Mouse (Mus musculus) limb, embryonic 11.5 days (tissue): Measurements from ENCODE around the gene Atp9a. TPM values are rescaled to one million over a fixed set of nuclear protein-coding genes. Genes with fewer than 3 reads are reported as not detected.
A peak's percentile ranks its signal among the peaks of the same experiment; 100 is the strongest.

Experiments used
- ATAC-seq: fragments of 200-750 bp; cut with Nextera tagmentation; 2 replicates; pipeline ENCODE4 v1.8.0; 2017; ENCODE audit warnings: low read depth; ENCODE audit not compliant: insufficient number of reproducible peaks, low FRiP score, low TSS enrichment
- DNase-seq: peaks from one replicate; pipeline ENCODE4 v3.0.0-alpha.2; 2015; ENCODE audit warnings: low spot score
- H3K27ac ChIP-seq: fragments of 300-500 bp; sonication (generic); replicated peaks from 2 replicates; pipeline ENCODE4 v1.5.1; 2014; ENCODE audit warnings: low read depth, mild to moderate bottlenecking, low read length
- H3K27me3 ChIP-seq: fragments of 300-500 bp; sonication (generic); 2 replicates; pipeline ENCODE4 v1.6.1; 2014; ENCODE audit warnings: mild to moderate bottlenecking, low read length, mixed read lengths; ENCODE audit not compliant: control insufficient read depth, insufficient read depth
- H3K36me3 ChIP-seq: fragments of 300-500 bp; sonication (generic); 2 replicates; pipeline ENCODE4 v1.6.1; 2014; ENCODE audit warnings: mild to moderate bottlenecking, low read length, moderate library complexity, mixed read lengths; ENCODE audit not compliant: control insufficient read depth, insufficient read depth
- H3K4me1 ChIP-seq: fragments of 300-500 bp; sonication (generic); 2 replicates; pipeline ENCODE4 v1.6.1; 2014; ENCODE audit warnings: low read length, mixed read lengths; ENCODE audit not compliant: control insufficient read depth, insufficient read depth
- H3K4me2 ChIP-seq: fragments of 300-500 bp; sonication (generic); 2 replicates; pipeline ENCODE4 v1.6.1; 2014; ENCODE audit warnings: low read depth, mild to moderate bottlenecking, moderate library complexity; ENCODE audit not compliant: severe bottlenecking
- H3K4me3 ChIP-seq: fragments of 300-500 bp; sonication (generic); 2 replicates; pipeline ENCODE4 v1.5.1; 2014; ENCODE audit warnings: low read depth, low read length
- H3K9ac ChIP-seq: fragments of 300-500 bp; sonication (generic); 2 replicates; pipeline ENCODE4 v1.6.1; 2014; ENCODE audit warnings: mild to moderate bottlenecking, low read length
- H3K9me3 ChIP-seq: fragments of 300-500 bp; sonication (generic); 2 replicates; pipeline ENCODE4 v1.6.1; 2016; ENCODE audit warnings: low read length; ENCODE audit not compliant: control insufficient read depth
- WGBS: fragments of 180-500 bp; shearing (Covaris S2); extraction: QIAGEN DNeasy Blood & Tissue Kit; methylation state at CpG from one replicate; pipeline ENCODE4 v1.1.7; 2014; 5-methylcytosine and 5-hydroxymethylcytosine counted together
- polyA plus RNA-seq: library from polyadenylated mRNA; unstranded; fragments of >200 nt; fragmentation: Nextera tagmentation; extraction: Ambion mirVana; gene quantifications from 2 replicates; pipeline ENCODE4 v1.2.1, GENCODE M21; 2014

Atp9a gene
- polyA plus RNA-seq, 1 experiment from 2014 or later, result 7.0 TPM

DNA sequence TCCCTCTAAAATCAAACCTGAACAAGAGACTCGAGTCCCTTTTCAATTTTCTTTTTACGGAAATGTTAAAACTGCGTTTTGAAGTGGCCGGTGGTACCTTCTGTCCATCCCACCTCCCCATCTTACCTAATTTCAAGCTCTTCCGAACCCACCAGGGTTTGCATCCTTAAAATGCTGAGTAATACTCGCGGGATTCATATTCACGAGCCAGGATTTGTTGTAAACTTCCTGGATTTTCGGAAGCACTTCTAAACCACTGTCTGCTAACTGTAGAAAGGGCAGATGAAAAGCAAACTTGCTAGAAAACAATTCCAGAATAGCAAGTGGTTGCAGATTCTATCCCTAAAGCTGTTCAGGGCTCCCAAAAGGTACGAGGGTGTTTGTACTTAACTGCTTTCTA, 25.4 kb upstream of the Atp9a start, which contains the start of gene Sall4:
Gene Sall4 (minus strand): TSS at position 362 of the 400 bp plus-strand sequence.
- Histone ChIP-seq H3K27ac (no peak within 1 kb of the TSS), H3K9me3 (no peaks in the 10 kb centered on the region), H3K4me2 (peak within 1 kb of the TSS; percentile 83), H3K4me3 (peak within 1 kb of the TSS; percentile 57), H3K27me3 (no peaks in the 10 kb centered on the region), H3K4me1 (peaks cover 9% of the 10 kb centered on the region; the same call in 1 of the 2 replicates), H3K9ac (peak within 1 kb of the TSS; percentile 78), H3K36me3 (no peaks in the 10 kb centered on the region)
- 11% methylated on average over 10 of the region's 10 CpGs for WGBS
- no peak for ATAC-seq
- no peak for DNase-seq

DNA sequence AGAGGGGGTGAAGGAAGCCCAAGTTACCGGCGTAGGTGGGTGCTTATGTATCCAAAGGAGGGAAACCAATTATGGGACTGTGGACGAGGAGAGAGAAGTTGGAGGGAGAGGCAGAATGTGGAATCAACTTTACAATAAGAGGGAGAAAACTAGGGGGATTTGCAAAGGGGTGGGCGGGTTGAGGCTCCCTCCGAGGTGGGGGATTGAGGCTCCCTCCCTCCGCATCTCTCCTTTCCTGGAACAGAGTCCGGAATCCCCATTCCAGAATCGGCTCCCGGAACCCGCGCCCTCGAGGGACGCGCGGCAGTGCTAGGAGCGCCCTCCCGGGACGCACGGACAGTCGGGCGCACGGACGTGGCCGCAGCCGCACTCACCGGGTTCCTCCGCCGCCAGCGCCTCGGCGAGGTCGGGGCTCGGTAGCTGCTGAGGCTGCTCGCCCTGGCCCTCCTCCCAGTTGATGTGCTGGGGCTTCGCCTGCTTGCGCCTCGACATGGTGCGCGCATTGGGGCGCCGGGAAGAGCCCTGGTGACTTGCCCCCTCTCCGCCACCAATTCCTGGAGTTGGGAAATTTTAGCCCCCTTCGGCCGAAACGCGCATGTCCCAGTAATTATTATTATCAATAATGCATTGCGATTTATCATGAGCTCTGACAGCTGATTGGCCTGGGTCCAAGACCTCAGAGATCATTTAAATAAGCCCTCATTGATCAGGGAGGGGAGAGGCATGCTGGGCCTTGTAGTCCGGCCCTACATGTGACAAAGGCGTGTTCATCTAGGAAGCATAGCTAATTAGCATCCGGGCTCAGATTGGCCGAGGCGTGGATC, 24.5 kb upstream of the Atp9a start:
- Histone ChIP-seq H3K36me3 (no peaks in the 10 kb centered on the region), H3K9ac (peak overlapping the region; percentile 78), H3K27me3 (no peaks in the 10 kb centered on the region), H3K4me1 (peaks cover 12% of the 10 kb centered on the region), H3K4me3 (peak overlapping the region; percentile 57), H3K4me2 (peak overlapping the region; percentile 83), H3K9me3 (no peaks in the 10 kb centered on the region), H3K27ac (no peak overlapping the region; the same call in 1 of the 2 replicates)
- 0% methylated on average over 51 of the region's 52 CpGs for WGBS
- ATAC-seq (peak; percentile 69; the same call in 1 of the 2 replicates), DNase-seq (peak; percentile 83)

DNA sequence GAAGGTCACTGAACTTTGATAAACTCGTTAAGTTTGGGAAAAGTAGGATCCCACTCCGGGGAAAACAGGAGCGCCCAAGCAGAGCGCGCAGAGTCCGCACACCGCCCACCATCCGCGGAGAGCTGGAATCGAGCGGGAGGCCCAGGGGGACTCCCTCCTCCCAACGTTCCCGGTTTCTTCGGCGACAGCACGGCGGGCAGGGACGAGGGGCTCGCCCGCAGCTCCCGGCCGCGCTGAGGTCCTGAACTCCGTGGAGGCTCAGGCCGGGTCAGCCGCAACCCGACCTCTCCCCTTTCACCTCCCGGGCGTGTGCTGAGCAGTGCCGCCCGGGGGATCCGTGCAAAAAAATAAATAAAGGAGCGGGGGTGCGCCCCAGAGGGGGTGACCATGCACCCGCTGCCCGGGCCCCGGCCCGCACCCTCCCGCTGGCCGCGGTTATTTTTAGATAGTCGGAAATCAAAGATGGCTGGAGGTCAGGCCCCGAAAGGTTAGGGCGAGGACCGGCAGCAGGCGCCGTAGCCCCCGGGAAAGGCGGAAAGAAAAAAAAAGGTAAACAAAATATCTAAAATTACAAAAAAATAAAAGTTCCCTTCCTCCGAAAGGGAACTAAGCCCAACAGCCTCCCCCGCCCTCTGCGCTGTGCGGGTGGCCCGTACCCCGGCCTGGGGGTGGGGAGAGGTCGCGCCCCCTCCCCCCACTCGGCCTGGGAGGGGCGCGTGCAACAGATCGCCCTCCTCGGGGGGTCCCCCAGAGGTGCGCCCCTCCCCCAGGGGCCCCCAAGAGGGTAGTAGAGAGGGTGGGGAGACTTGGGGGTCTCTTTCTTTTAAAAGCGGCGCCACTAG, 23.7 kb upstream of the Atp9a start:
- H3K27me3 ChIP-seq, result no peaks in the 10 kb centered on the region
- peak overlapping the region; percentile 57 for H3K4me3 ChIP-seq
- H3K9me3 ChIP-seq, result no peaks in the 10 kb centered on the region
- peak overlapping the region; percentile 83 for H3K4me2 ChIP-seq
- H3K4me1 ChIP-seq, result peaks cover 12% of the 10 kb centered on the region
- under 1% methylated on average over 59 of the region's 65 CpGs for WGBS
- DNase-seq, result no peak
- ATAC-seq, result peak; percentile 16; the same call in 1 of the 2 replicates
- peak overlapping the region; percentile 64 for H3K27ac ChIP-seq
- peak overlapping the region; percentile 78 for H3K9ac ChIP-seq
- no peaks in the 10 kb centered on the region for H3K36me3 ChIP-seq

DNA sequence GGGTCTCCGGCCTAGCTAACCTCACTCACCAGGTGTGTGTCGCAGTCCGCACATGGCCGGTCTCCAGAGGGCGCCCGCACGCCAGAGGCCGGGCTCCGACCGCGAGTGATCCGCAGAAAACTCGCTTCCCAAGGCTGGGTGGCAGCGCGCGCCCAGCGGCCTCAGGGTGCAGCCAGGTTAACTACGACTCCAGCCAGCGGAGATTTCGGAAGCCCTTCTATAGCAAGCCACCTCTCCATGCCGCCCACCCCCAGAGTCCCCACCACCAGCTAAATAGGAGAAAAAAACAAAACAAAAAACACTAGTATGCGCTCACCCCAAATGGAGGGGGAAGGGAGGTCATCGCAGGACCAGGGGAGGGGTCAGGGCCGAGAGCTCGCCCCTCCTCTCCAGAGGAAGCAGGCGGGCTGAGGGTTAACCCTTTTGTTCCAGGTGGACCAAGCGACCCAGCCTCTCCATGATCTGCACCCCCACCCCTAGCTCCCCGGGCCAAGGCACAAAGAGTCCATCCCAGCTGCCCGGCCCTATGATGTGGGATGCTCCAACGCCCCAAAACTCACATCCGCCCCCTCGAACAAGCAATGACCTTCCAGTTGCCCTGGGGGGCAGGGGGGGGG, 23.0 kb upstream of the Atp9a start:
- Histone ChIP-seq H3K9ac (peak overlapping the region; percentile 78), H3K4me2 (peak overlapping the region; percentile 83), H3K36me3 (no peaks in the 10 kb centered on the region), H3K4me3 (peak overlapping the region; percentile 57), H3K27me3 (no peaks in the 10 kb centered on the region), H3K4me1 (peaks cover 12% of the 10 kb centered on the region), H3K27ac (peak overlapping the region; percentile 64), H3K9me3 (no peaks in the 10 kb centered on the region)
- ATAC-seq (peak; percentile 74), DNase-seq (peak; percentile 86)
- under 1% methylated on average over 32 of the region's 32 CpGs for WGBS

DNA sequence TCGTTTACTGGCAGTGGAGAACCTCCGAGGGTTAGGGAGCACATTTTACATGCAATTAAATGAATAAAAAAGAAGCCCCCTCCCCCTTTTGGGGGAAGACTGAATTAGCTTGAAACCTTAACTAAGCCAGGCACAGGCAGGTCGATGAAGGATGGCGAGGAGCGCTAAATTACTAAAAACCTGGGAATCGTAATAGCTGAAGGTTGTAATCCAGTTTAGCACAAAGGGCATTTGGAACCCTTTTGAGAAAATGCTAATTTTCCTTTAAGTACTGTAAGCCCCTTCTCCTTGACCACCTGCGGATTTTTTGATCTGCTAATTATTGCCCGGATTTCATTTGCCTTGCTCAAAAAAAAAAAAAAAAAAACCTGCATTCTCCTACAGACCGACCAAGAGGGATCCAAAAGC, 22.3 kb upstream of the Atp9a start:
- DNase-seq, result peak; percentile 28
- WGBS, result 3% methylated on average over 9 of the region's 9 CpGs
- no peak for ATAC-seq
- Histone ChIP-seq H3K4me3 (peak overlapping the region; percentile 57), H3K36me3 (no peaks in the 10 kb centered on the region), H3K9me3 (no peaks in the 10 kb centered on the region), H3K9ac (no peak overlapping the region), H3K27me3 (no peaks in the 10 kb centered on the region), H3K4me1 (peaks cover 12% of the 10 kb centered on the region), H3K27ac (no peak overlapping the region), H3K4me2 (peak overlapping the region; percentile 83)

DNA sequence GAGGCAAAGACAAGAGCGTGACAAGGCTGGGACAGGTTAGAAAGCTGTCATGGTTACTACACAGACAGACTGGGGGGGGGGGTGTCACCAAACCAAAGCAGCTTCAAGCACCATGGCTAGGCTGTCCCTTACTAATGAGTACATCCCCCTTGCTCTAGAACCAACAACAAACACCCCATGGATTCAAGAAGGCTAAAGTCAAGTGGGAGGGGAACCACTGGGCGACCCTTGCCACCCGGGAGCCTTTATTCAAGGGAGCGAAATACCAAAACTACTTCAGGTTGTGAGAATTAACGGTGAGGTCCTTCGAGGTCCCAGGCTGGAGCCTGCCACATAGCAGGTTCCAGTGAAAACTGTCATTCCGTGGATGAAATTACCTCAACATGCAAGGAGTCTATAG, 21.6 kb upstream of the Atp9a start:
- peak overlapping the region; percentile 5; the same call in 1 of the 2 replicates for H3K4me3 ChIP-seq
- no peak for DNase-seq
- WGBS, result 8% methylated on average over 7 of the region's 7 CpGs
- peaks cover 12% of the 10 kb centered on the region for H3K4me1 ChIP-seq
- no peak overlapping the region for H3K9ac ChIP-seq
- H3K27ac ChIP-seq, result no peak overlapping the region
- no peaks in the 10 kb centered on the region for H3K9me3 ChIP-seq
- ATAC-seq, result no peak
- H3K27me3 ChIP-seq, result no peaks in the 10 kb centered on the region
- no peaks in the 10 kb centered on the region for H3K36me3 ChIP-seq
- H3K4me2 ChIP-seq, result peak overlapping the region; percentile 36

DNA sequence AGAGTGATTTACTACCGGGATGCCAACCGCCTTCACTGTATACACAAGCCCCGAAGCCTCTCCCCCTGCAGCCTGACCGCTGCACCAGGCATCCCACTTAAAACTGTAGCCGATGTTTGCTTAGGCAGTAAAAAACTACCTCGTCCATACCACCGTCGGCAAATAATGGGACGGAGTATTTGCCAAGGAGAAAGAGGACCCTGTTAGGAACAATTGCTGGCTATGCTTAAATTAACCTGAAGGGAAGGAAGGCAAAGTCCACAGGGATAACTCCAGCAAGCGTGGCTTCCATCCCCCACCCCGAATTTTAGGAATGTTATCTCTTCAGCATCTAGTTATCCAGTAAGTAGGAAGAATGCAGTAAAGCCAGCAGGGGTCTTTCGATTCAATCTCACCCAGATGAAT, 20.2 kb upstream of the Atp9a start:
- DNase-seq, result peak; percentile 30
- 6% methylated on average over 12 of the region's 12 CpGs for whole genome bisulfite sequencing
- Histone ChIP-seq H3K9me3 (no peaks in the 10 kb centered on the region), H3K27ac (no peak overlapping the region), H3K27me3 (no peaks in the 10 kb centered on the region), H3K9ac (no peak overlapping the region; the same call in 1 of the 2 replicates), H3K4me3 (no peak overlapping the region), H3K36me3 (no peaks in the 10 kb centered on the region), H3K4me2 (peak overlapping the region; percentile 28; the same call in 1 of the 2 replicates), H3K4me1 (peaks cover 12% of the 10 kb centered on the region)
- no peak for ATAC-seq

DNA sequence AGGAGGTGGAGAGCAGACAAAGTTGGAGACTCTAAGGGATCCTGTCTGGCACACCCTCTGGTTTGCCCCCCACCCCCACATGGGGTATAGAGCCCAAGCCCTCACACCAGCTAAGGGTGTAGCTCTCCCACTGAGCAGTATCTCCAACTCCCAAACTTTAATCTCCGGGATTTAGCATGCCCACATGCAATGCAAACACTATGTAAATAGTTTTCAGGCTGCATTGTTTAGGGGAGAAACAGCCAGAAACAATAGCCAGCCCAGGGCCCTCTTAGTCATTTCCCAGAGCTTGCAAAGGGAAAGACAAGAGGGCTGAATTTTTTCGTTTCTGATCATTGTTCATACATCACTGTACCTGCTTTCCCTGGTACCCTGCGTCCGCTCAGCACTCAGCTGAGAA, 19.7 kb upstream of the Atp9a start:
- Histone ChIP-seq H3K4me2 (peak overlapping the region; percentile 28; the same call in 1 of the 2 replicates), H3K4me3 (no peak overlapping the region), H3K9ac (no peak overlapping the region; the same call in 1 of the 2 replicates), H3K27me3 (no peaks in the 10 kb centered on the region), H3K9me3 (no peaks in the 10 kb centered on the region), H3K27ac (no peak overlapping the region), H3K36me3 (no peaks in the 10 kb centered on the region), H3K4me1 (peaks cover 12% of the 10 kb centered on the region)
- ATAC-seq, result no peak
- 43% methylated on average over 4 of the region's 4 CpGs for WGBS
- DNase-seq, result no peak
